Mouse (Mus musculus) CD4-positive helper T cell, adult 2 months (primary cell): Measurements from ENCODE around the gene Kdm4b.

Source experiments
- DNase-seq: peaks from one replicate; pipeline ENCODE4 v3.0.0-alpha.2; 2012; ENCODE audit warnings: low read depth, missing footprints, low spot score

Kdm4b gene

DNA sequence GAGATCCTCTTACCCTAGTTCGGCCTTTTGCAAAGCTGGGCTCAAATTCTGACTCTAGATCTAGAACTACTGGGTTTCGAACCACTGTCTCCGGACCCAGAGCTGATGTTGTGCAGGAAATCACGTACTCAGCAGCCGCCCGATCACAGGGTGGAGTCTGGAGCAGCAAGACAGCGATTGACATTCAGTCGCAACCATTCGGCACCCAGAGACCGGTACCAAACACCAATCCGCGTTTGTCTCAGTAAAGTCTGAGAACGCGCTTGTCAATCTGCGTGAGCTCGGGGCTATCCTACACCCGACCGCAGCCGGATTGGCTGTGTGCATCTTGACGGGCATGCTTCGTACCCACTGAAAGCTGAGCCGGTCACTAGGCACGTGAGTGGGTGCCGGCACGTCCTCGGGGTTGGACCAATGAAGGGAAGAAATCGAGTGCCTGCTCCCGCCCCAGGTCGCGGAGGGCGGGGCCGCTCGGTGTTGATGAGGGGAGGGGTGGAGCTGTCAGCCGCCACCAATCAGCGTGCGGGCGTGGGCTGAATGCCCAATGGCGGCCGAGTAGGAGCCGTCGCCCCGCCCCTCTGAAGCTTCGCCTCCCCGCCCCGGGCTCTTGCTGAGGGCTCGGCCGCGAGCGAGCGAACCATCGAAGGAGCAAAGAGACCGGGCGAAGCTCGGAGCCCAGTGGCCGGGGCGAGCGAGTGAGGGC, at the start of gene Kdm4b:
Gene Kdm4b (plus strand): TSS at position 613 of the 703 bp plus-strand sequence.
- peak; percentile 100 for DNase-seq

DNA sequence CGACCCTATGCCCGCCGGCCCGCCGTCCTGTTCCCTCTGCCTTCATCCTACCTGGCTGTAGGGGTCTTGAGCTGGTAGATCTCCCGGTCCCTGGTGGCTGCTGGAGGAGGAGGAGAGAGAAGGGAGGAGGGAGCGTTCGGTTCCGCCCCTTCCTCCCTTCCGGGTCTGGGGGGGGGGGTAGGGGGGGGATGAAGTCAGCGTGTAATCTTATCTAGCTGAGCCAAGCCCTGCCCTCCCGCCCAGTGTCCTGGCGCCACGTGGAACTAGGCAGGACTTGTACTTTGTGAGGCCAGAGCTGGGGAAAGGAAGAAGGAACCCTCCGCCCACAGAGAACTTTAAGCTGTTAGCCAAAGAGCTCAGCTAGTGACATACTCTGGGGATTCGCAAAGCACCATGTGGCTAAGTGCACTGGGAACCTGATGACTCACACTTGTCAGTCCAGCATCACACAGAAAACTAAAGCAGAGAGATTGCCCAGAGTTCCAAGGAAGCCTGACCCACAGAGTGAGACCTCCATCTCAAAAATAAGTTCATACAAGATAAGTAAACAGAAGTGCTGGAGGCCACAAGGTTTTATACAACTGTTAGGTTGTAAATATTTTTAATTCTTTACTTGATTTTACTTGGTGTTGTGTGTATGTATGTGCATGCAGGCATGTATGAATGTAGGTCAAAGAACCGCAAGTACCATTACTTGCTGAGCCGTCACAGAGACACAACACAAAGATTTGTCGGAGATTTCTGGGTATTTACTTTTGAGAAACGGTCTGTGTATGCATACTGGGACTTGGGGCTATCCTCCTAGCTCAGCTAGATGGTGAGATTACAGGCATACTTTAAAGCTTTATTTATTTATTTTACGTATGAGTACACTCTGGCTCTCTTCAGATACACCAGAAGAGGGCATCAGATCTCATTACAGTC, 49.0 kb upstream of the Kdm4b start, which contains the start of gene Ticam1:
Gene Ticam1 (minus strand): TSS at position 144 of the 924 bp plus-strand sequence.
- DNase-seq: peak; percentile 95

DNA sequence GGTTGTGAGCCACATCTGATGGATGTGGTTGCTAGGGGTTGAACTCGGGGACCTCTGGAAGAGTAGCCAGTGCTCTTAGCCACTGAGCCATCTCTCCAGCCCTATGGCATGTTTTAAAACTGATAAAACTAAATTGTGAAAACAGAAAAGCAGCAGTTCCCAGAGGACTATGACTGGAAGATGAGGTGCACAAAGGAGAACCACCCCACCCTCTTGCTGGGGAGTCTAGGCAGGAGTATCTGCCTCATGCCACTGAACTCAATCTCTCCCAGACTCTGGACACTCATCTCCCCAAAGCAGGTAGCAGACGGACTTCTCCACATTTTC, 48.3 kb upstream of the Kdm4b start:
- no peak for DNase-seq

DNA sequence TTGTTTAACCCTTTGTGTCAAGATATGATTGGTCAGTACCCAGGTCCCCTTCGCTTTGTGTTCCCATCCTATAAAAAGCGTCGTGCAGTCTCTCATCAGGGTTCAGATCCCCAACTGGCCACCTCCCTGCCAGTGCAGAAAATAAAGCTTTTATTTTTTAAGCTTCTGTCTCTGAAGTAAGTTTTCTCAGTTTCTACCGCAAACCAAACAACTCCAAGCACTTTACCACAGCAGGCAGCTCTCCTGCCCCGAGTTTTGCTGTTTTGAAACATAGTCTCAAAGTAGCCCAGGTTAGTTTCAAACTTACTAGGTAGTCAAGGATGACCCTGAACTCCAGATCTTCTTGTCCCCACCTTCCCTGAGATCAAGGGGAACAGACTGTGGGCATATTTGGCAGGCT, 47.5 kb upstream of the Kdm4b start:
- no peak for DNase-seq

DNA sequence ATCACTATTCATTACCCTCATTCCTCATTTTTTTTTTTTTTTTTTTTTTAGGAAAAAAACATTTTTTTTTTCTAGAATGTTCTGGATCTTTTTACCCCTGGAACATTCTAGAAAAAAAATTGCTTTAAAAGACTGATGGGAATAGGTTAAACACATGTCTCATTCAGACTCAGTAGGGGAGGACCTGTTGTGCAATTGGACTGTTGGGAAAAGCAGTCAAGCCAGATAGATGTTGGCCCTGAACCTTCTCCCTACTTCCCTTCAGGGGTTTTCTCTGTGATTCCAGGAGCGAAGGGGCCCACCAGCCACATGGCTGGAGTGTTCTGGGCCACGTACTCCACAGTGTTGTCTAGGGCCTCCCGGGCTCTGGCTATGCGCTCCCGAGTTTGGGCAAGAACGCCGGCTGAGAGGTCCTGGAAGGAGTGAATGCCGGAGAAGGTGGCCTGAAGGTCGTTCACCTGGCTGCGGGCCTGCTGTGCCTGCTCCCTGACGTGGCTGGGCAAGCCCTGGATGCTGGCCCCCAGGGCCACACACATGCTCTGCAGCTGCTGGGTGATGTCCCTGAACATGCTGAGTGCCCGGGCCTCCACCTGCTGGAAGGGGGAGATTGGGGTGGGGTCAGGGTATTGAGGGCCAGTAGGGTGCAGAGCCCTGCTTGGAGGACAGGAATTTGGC, 46.2 kb upstream of the Kdm4b start:
- DNase-seq: no peak

DNA sequence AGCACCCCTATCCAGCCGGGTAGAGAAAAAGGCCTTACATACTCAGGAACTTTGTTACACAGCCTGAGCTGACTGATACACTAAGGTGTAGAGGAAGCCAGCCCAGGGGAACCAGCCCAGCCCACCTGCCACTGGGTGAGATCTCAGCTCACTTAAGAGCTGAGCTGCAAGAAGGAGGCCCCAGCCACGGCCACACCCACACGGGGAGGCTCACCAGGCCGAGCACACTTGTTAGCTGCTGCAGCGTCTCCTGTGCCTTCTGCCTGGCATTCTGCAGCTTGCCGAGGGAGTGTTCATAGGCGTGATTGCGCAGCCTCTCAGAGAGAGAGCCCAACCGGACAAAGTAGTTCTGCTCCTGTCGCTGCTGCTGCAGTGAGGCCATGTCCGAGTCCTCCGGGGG, 44.7 kb upstream of the Kdm4b start:
- DNase-seq: no peak

DNA sequence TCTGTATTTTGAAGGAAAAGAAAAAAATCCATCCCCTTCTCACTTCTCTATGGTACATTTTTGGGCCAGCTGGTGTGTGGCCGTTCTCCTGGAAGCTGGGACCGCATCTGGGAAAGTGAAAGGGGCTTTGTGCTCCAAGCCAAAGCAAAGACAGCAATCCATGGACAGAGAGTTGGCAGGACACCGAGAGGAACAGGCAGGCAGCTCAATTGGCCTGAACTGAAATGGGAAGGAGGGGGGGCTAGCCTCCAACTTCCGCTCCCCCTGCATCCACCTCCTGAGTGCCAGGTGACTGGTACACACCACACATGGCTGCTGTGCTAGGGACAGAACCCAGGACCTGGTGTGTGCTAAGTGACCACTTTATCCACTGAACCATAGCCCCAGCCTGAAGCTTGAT, 43.1 kb upstream of the Kdm4b start:
- no peak for DNase-seq

DNA sequence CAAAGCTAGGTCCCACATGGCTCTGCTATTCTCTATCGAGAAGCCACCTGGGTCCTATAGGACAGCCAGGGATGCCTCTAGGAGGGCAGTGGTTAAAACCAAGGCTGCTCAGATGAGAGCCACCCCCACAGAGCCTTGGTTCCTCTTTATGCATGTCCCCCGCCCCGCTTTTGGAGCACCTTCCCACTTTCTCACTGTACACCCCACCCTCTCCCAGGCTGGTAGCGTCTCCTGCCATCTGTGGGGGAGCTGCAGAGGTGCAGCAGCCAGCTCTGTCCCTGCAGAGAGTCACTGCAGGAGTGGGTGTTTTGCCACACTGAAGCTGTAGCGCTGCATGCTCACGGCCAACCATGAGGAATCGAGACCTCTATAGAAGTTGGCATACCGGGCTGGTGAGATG, 42.5 kb upstream of the Kdm4b start:
- DNase-seq: no peak

DNA sequence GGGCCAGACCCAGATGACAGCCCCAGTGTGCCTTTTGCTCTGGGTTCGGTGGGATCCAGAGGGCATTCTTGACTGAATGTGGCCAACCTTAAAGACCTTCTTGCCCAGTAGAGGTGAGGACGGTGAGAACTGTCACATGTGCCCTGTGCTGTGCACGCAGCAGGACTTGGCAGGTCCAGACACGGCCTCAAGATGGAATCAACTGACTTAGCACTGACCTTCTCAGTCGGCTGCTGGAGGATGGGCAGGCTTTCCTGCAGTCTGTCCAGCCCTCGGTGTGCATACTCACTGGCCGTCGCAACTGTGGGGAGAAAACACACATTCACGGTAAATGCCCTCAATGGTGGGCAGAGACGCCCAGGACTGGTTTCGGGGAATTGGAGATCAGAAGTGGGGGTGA, 39.9 kb upstream of the Kdm4b start:
- DNase-seq: no peak

DNA sequence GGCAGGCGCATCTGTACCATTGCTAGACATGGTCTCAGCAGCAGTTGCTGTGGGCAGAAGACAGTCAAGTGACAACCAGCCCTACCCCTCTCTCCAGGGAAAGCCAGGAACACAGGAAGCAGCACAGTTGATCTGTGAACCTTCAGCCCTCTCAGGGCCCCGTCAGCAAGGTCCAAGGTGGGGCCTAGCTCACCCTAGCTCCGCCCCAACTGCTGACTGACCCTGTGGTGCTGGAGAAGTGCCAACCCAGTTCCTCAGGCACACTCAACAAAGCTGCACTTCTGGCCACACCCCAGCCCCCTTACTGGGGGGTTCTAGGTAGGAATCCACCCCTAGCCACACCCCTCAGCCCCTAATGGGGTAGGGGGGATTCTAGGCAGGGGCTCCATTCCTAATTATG, 38.0 kb upstream of the Kdm4b start:
- DNase-seq: no peak

DNA sequence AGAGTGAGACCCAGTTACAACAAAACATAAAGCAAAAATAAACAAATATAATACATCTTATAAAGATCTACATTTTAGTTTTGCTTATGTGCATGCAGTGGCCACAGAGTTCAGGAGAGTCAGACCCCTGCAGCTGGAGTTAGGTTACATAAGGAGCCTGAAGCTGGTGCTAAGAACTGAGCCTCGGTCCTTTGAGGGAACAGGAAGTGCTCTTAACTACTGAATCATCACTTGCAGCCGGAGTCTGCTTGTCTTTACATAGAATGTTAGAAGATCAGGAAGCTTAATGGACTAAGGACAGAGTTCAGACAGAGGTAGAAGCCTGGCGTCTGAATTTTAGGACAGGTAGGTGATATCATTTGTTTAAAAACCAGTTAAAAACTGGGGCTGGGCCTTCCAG, 37.0 kb upstream of the Kdm4b start:
- DNase-seq: no peak

DNA sequence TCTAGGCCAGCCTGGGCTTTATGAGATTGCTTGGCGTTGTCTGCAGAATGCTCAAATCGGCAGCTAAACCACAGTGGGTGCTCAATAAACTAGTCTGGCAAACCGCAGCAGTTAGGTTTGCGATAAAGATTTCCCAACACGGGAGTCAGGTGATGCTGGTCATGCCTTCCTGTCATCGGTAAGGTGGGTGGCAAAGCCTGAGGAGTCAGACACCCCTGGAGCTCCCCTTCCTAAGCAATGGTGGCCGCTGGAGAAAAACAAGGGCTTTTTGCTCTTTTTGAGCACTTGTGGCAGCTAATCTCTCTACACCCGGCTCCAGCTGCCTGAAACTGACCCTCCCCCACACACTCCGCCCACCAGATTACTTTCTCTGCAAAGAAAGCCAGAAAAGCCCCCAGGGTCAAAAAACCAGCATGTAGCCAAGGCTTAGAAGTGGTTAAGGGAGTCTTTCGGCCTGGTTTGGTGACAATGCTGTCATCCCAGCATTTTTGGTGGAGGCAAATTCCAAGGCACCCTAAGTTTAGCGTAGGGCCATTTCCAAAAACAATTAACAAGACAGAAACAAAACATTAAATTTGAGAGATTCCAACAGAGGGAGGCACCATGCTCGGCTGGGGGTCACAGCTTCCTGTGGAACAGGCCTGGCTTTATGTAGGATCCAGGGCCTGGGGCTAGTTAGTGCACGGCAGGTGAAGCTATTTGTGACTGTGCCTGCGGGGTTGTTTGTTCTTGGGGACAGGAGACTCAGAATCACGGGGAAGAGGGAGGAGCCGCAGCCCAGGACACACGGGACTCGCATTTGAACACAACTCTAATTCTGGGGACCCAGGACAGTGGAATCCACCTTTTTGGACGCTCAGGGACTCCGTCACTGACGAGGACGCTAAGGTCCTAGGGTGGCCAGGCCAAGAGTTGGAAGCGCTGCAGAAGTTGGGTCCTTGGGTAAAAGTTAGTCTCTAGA, 36.2 kb upstream of the Kdm4b start:
- DNase-seq: peak; percentile 85

DNA sequence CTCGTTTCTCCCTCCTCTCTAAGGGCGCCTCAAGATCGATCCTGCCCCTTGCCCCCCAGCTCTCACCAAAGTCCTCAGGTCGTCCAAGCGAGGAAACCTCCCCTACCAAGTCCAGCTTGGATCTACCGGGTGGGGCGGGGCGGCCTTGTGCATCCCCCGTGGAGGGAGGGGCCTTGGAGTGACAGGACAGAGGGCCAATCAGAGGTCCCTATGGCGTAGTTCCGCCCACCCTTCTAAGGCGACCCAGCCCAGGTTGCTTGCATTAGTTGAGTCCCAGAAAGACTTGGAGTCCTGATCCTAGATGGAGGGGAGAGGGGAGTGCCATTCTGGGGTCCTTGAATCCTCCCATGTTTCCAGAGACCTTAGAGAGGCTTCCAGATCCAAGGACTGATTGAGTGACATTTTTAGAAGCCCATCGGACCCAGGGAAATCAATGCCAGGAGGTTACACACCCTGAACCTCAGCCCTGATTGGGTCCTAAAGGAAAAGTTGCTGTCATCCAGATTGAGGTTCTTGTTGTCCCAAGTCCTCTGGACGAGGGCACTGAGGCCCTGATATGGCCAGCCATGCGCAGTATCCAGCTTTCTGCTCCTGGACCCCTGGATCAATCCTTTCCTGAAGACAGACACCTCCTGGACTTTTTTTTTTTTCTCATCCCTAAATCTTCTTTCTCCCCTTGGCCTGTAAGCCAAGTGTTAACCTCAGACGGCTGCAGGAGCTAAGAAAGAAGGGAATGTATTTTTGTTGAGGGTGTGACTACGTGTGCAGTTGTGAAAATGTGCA, 35.3 kb upstream of the Kdm4b start:
- peak; percentile 91 for DNase-seq

DNA sequence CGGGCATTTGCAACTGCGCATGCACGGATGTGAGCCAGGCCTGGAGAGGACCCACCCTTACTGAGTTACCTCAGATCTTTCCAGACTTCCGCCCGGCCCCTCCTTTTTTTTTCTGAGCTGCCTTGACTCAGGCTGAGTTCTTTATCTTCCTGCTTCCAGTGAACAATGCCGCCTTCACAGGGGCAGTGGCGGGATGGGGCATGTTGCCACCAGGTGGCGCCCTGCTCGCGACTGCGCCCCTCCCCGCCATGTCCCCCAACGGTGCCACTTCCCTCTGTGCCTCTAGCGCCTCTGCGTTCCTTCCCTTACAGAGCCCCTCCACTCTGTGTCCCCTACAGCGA, 34.7 kb upstream of the Kdm4b start:
- DNase-seq: peak; percentile 96

DNA sequence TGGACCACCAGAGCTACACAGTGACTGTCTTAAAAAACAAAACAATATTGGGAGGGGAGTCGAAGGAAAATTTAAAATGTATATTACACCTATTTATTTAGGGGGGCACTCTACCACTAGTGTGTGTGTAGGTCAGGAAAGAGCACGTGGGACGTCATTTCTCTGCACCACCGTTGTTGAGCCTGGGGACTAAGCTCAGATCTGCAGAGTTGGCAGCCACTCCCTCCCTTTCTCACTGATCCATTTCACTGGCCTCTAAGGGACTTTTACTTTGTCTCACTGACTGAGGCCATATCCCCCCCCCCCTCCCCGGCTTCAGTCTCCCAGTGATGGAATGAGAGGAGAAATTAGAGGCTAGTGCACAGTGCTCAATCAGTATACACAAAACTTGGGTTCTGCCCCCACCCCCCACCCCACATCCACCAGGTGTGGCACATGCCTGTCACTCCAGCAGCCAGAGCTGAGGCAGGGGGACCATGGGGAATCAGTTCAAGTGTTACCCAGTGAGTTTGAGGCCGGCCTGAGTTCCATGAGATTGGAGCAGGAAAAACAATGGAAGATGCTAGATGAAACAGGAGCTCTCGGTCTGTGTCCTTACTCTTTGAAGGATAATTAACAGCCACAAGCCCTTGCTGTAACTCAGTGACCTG, 33.9 kb upstream of the Kdm4b start:
- DNase-seq: no peak

DNA sequence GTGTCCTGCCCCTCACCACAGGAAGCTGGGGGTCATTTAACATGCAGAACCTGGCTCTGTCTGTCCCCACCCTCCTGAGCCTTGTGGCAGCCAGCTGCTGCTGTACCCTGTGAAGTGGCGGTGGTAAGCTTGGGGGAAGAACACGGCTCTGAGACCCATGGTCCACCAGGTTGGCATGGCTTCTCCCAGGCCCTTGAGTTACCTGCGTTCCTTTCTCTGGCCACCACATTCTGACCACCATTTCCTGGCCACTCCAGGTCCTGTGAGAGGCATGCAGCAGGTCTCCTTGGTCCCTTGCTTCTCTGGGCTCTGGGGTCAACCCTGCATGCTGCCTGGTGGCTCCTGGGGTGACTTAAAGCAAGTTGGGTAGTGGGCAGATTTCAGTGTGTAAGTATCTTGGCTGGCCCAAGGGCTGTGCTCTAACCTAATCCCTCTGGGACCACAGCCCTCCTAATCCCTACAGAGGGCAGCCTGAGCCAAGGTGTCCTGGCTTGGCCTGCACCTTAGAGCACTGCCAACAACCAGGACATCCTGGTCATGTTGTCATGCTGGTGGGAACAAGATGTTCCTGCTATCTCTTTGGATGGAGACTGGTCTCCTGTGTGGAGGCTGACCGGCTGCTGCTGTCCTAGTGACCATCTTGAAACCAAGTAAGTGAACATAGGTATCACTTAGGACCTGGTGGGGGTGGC, 33.2 kb upstream of the Kdm4b start, which contains the start of gene Plin3:
Gene Plin3 (minus strand): TSS at position 343 of the 692 bp plus-strand sequence.
- no peak for DNase-seq

DNA sequence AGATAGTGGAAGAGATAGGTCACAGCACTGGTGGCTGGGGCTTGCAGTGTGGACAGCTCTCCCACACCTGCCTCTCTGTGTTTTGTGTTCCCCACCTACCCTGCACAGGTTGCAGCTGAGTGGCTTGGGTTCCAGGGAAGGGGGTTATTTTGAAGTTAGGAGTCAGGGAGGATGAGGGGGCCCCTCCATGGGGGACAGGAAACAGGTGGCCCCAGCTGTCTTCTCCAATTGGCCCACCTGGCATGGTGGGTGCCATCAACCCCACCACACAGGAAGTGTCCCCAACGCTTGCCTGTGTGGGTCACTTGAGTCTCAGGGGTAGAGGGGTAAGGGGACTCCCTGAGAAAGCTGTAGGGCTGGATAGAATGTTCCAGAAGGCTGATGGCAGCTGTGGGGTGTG, 32.6 kb upstream of the Kdm4b start:
- no peak for DNase-seq

DNA sequence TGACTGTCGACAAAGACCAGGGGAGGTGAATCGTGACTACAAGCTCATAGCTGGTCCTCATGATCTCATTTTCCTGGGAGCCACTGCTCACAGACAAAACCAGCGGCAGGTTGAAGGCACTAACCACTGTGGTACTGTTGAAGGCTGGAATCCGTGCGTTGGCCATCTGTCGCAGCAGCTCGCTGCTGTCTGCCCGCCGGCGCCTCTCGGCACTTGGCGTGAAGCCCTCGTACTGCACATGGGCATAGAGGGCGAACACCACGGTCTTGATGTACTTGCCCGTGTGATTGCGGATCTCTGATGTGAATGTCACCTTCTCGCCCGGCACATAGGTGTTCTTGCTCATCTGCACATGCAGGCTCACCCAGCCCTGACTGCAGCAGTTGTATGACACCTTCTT, 31.6 kb upstream of the Kdm4b start:
- DNase-seq: no peak

DNA sequence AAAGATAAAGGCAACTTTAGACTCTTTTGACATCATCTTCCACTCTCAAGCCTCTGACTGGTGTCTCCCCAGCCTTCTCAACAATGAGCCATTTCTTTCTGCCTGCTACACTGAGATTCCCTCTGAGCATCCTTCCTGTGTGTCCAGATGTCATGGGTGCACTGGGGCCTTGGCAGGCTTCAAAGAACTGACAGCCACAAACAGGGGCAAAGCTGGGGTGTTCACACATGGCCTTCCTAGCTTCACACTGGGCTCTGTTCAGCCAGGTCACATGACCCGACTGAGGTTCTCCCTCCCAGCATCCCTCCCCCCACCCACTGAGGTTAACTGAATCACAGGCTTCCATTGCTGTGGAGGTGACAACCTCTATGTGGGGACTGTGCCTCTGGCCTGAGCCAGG, 29.7 kb upstream of the Kdm4b start:
- DNase-seq: no peak
